Mouse (Mus musculus): Measurements from ENCODE around the gene Lmnb2.

Lmnb2 gene

DNA sequence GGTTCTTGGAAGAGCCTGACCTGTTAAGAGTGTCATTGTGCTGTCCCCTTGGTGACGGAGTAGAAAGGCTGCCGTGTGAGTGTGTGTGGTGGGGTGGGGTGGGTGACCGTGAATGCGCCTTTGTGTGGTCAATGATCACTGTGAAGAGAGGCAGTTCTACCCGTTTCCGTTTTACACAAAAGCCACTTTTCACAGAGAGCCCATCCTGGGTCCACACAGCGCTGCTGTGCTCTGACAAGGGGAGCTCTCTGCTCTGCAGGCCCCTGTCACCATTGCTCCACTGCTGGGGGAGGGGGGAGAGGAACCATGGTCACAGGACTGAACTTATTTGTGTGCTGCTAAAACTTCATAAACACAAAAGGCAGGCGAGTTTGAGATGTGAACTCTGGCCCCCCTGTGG is 60.7 kb downstream of the Lmnb2 start:
- DNase-seq (ENCODE audit: low read depth, low spot score): no peak

GRCm38 (mm10) chr10:80856908-80857307 is 61.1 kb downstream of the Lmnb2 start:
- no peak for DNase-seq (ENCODE audit: low read depth, low spot score)

GRCm38 (mm10) chr10:80856267-80856666 is 61.8 kb downstream of the Lmnb2 start:
- DNase-seq (ENCODE audit: low read depth, low spot score): no peak

- DNase-seq (ENCODE audit: low read depth, low spot score): no peak
Observed at GRCm38 (mm10) chr10:80855749-80856073, 62.3 kb downstream of the Lmnb2 start.

GRCm38 (mm10) chr10:80854913-80855748 is 62.9 kb downstream of the Lmnb2 start, which contains the start of the genes Lsm7 and Sppl2b:
TSS of gene Lsm7 (minus strand) at chr10:80855209.
TSS of gene Sppl2b (plus strand) at chr10:80855275.
- DNase-seq (ENCODE audit: low read depth, low spot score): peak; percentile 96

All from CD4-positive helper T cell, adult 2 months (primary cell).